Mouse (Mus musculus) cerebellum, adult 9-10 months (tissue): ENCODE data around the gene Olfr799.

Source experiments
- DNase-seq: peaks from one replicate; pipeline ENCODE4 v3.0.0; 2022

Olfr799 gene

DNA sequence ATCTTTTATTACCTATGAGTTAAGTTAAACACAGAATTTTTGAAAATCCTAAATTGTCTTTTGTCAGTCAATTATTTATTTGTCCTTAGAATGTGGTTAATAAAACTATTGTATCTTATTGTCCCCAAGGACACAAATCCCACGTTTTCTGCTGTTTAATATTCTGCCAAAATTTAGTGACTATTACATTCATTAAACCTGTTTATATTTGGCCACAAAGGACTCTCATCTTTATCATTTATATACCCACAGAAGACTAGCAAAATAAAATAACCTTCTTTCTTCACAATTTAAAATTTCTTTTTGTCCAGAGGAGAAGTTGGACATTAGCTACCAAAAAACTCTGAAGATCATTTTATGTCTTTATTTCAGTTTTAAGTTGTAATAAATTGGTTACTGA is at the start of gene Olfr799:
Olfr799 (plus strand) TSS at position 301 of the 400 bp plus-strand sequence.
- DNase-seq: no peak

DNA sequence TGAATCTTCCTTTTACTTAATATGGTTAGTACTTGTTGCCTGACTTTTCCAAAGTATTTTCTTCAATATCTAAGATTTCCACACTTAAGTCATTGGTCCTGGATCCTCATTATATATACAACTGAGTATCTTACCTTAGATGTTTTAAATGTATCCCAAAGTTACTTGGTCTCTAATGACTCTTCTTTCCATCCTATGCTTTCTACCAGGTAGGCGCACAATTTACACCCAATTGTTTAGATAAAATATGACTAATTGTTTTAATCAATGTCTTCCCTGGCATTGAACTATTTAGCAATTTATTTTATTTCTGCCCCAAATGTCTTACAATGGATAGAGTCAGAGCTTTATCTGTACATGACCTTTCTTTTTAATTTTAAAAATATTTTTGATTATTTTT is 24.8 kb upstream of the Olfr799 start, which contains the start of gene Olfr796:
Olfr796 (minus strand) TSS at position 101 of the 400 bp plus-strand sequence.
- no peak for DNase-seq

DNA sequence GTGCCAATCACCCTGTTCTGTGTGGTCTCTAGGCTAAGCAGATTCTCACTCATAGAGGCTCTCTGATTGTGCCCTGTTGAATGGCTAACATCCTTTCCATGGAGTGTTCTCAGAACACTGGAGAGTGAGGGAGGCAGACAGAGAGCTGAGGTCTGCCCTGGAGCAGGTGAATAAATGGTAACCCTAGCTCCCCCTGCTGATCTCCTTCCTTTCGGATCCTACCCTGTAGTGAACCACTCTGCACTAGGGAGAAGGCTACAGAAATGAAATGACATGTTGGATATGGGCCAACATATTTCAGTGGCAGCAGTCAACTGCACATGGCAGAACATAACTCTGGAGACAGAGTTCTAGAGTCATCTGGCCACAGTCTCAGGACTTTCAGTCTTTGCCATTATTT is 15.6 kb upstream of the Olfr799 start:
- DNase-seq: no peak

DNA sequence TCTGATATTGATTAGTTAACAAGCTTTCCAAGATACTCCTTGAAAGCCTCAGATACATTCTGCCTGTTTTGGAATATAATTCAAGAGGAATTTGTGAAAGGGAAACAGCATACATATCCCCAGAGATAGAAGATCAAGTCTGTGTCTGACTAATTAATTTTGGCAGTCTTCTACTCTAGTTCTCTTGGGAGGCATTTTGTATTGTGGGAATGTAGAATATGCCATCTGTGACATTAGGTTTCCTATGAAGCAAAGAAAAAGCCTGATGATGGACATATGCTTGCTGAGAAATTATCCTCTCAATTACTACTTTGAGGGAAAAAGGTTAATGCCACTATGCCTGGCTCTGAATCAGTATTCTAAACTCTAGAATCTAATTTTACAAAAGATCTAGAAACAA is 14.0 kb upstream of the Olfr799 start:
- DNase-seq: no peak

DNA sequence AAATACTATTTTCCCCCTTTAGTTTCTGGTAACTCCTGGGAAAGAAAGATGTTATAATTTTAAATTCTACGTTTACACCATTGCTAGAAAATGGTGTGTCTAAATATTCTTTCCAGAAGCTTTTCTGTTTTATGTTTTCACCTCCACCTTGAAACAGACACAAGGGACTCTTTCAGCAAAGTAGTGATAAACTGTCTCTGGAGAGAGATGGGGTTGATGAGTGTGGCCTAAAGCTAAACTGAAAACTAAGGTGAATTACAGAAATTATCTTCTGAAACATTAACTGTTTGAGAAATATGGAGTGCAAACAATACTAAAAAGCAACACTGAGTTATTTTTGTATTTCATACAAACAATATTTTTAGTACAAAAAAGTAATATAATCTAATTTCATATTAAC is 9.4 kb upstream of the Olfr799 start, which contains the start of gene Olfr798:
Olfr798 (minus strand) TSS at position 101 of the 400 bp plus-strand sequence.
- DNase-seq: no peak

DNA sequence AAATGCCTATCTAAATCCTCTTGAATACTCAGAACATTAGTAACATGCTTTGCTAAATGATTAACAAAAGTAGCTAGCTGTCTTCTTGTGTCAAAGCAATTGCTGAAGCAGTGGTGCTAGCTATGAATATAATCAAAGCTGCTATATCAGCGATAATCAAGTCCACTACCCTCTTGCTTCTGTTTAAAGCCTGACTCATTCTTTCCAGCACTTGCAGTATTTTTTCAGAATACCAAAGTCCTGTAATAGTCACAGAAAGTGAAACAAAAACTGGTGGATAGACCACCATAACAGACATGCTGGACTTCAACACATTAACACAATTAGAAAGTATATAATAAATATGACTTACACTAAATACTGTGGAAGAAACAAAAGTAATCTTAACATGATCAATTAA is 14.5 kb downstream of the Olfr799 start:
- DNase-seq: no peak

DNA sequence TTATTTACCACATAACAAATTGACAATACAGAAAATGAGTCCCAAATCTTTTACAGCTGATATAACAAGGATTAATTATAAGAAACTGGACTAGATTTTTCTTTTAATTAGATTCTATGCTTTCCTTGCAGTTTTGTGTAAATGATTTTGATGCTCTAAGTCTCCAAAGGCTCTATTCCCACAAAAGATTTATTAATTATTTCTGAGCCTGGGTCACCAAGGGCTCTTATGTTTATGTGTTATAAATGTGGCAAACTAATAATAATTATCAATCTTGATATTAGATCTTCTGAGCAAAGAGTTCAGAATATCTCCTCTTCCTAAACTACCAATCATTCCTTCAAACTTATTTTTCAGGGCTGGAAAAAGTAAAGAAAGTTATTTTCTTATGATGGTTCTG is 20.1 kb downstream of the Olfr799 start, which contains the start of gene Olfr800:
Olfr800 (plus strand) TSS at position 301 of the 400 bp plus-strand sequence.
- DNase-seq: no peak

DNA sequence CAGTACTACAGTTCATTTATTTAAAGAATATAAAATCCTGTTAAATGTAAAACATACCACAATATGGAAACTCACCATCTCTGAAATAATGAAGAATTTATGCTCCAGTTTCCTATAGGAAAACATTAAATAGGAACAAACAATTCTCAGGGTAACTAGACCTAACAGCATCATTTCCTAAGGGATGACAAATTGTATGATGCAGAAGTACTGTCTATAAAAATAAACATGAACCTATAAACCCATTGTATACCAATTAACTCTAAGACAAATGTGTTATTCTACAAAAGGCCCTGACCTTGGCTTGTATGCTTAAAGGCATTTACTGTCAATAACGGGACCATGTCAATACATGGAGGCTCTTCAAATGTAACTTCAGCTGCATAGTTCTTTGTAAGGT is 36.5 kb downstream of the Olfr799 start, which contains the start of gene Olfr801:
Olfr801 (minus strand) TSS at position 101 of the 400 bp plus-strand sequence.
- DNase-seq: no peak

DNA sequence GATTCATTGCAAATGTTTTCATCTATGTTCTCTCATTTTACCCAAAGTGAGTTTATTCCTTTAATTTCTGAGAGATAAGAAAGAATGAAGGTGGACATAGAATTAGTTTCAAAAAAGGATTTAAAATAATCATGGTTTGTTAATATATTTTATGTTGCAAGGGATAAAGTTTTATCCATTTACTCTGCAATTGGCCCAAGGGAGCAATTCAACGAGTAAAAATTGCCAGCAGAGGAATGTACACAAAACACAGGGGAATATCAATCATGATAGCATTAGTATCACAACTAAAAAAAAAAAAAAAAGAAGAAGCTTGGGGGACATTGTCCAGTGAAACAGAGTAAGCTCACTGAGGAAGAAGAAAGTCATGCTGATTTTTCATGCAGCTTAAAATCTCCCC is 50.8 kb downstream of the Olfr799 start, which contains the start of gene Olfr802:
Olfr802 (minus strand) TSS at position 101 of the 400 bp plus-strand sequence.
- no peak for DNase-seq

DNA sequence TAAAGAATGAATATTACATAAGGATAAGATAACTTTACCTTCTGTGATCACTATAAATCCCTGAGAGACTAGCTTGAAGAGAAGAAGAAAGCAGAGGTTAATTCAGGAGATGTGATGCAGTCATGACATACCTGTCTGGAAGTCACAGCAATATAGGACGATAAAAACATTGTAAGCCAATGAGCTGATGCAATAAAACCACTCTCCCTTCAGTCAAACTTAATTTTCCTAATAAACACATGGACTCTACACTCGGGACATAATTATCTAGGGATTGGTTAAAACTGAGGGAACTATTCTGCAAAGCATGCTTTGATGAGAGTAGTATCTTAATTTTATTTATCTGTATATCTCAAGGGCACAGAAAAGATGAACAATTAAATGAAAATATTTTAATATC is 56.9 kb downstream of the Olfr799 start, which contains the start of gene Olfr803:
Olfr803 (minus strand) TSS at position 101 of the 400 bp plus-strand sequence.
- DNase-seq: no peak
